Mouse (Mus musculus) embryonic facial prominence, embryonic 11.5 days (tissue): Measurements from ENCODE around the gene Schip1. TPM values are rescaled to one million over a fixed set of nuclear protein-coding genes. Genes with fewer than 3 reads are reported as not detected.
A peak's percentile ranks its signal among the peaks of the same experiment; 100 is the strongest.

Source experiments
- ATAC-seq: fragments of 200-750 bp; cut with Nextera tagmentation; replicated peaks from 2 replicates; pipeline ENCODE4 v1.8.0; 2017; ENCODE audit warnings: low read depth; ENCODE audit not compliant: insufficient number of reproducible peaks, low FRiP score, low TSS enrichment
- DNase-seq: peaks from one replicate; pipeline ENCODE4 v3.0.0-alpha.2; 2015; ENCODE audit warnings: low spot score
- H3K27ac ChIP-seq: fragments of 300-500 bp; sonication (generic); replicated peaks from 2 replicates; pipeline ENCODE4 v1.5.1; 2014; ENCODE audit warnings: mild to moderate bottlenecking, low read depth, low read length, control low read depth
- H3K27me3 ChIP-seq: fragments of 300-500 bp; sonication (generic); 2 replicates; pipeline ENCODE4 v1.6.1; 2014; ENCODE audit warnings: mild to moderate bottlenecking, low read length, moderate library complexity, mixed read lengths; ENCODE audit not compliant: control insufficient read depth, insufficient read depth
- H3K36me3 ChIP-seq: fragments of 300-500 bp; sonication (generic); replicated peaks from 2 replicates; pipeline ENCODE4 v1.6.1; 2014; ENCODE audit warnings: low read depth, mild to moderate bottlenecking, low read length, moderate library complexity, mixed read lengths; ENCODE audit not compliant: control insufficient read depth, insufficient read depth
- H3K4me1 ChIP-seq: fragments of 300-500 bp; sonication (generic); 2 replicates; pipeline ENCODE4 v1.6.1; 2014; ENCODE audit warnings: low read length, mixed read lengths; ENCODE audit not compliant: control insufficient read depth, insufficient read depth
- H3K4me2 ChIP-seq: fragments of 300-500 bp; sonication (generic); 2 replicates; pipeline ENCODE4 v1.6.1; 2014; ENCODE audit warnings: low read depth, mild to moderate bottlenecking, control low read depth, low read length, moderate library complexity
- H3K4me3 ChIP-seq: fragments of 300-500 bp; sonication (generic); 2 replicates; pipeline ENCODE4 v1.5.1; 2014; ENCODE audit warnings: low read depth, low read length, control low read depth
- H3K9ac ChIP-seq: fragments of 300-500 bp; sonication (generic); replicated peaks from 2 replicates; pipeline ENCODE4 v1.6.1; 2014; ENCODE audit warnings: mild to moderate bottlenecking, control low read depth, low read length
- H3K9me3 ChIP-seq: fragments of 300-500 bp; sonication (generic); replicated peaks from 2 replicates; pipeline ENCODE4 v1.6.1; 2016; ENCODE audit warnings: mild to moderate bottlenecking, low read length, inconsistent platforms, mixed read lengths; ENCODE audit not compliant: control insufficient read depth
- WGBS: fragments of 180-500 bp; shearing (Covaris S2); extraction: QIAGEN DNeasy Blood & Tissue Kit; methylation state at CpG from one replicate; pipeline ENCODE4 v1.1.7; 2014; 5-methylcytosine and 5-hydroxymethylcytosine counted together
- polyA plus RNA-seq: library from polyadenylated mRNA; unstranded; fragments of >200 nt; fragmentation: Nextera tagmentation; extraction: Ambion mirVana; gene quantifications from 2 replicates; pipeline ENCODE4 v1.2.1, GENCODE M21; 2014

The Schip1 gene
- polyA plus RNA-seq, 1 experiment from 2014 or later = 41.7 TPM

GRCm38 (mm10) chr3:68379242-68379641 is 314.6 kb downstream of the Schip1 start:
- Histone ChIP-seq H3K9me3 (no peaks in the 10 kb centered on the region), H3K4me1 (no peaks in the 10 kb centered on the region), H3K27me3 (no peaks in the 10 kb centered on the region), H3K4me2 (no peak overlapping the region), H3K36me3 (no peaks in the 10 kb centered on the region), H3K9ac (no peak overlapping the region), H3K27ac (no peak overlapping the region), H3K4me3 (no peak overlapping the region)
- peak; percentile 8 for DNase-seq
- no peak for ATAC-seq
- WGBS = 53% methylated on average over 7 of the region's 7 CpGs

DNA sequence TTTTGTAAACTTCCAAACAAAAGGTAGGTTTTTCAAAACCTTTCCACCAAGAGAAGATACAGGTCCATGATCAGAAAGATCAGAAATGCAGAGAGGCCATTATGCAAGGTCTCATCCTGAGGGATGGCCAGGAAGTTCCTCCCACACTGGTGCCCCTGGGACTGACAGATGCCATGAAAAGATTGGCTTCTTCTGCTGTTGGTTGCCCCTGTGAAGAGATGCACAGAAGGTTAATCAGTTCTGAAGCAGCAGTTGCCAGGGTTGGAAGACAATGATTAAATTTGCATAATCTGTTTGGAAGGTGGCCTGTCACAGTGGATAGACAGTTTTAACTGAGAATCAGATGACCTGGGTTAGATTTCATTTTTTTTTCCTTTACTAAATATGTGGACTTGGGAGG is 319.1 kb downstream of the Schip1 start:
- H3K9ac ChIP-seq = no peak overlapping the region
- H3K4me3 ChIP-seq = no peak overlapping the region
- no peaks in the 10 kb centered on the region for H3K27me3 ChIP-seq
- H3K9me3 ChIP-seq = no peaks in the 10 kb centered on the region
- ATAC-seq (no peak), DNase-seq (no peak)
- H3K27ac ChIP-seq = no peak overlapping the region
- H3K36me3 ChIP-seq = no peaks in the 10 kb centered on the region
- H3K4me2 ChIP-seq = no peak overlapping the region
- H3K4me1 ChIP-seq = no peaks in the 10 kb centered on the region

- H3K27me3 ChIP-seq = no peaks in the 10 kb centered on the region
- WGBS = 70% methylated on average over 3 of the region's 3 CpGs
- no peak for ATAC-seq
Measured at GRCm38 (mm10) chr3:68385544-68385943, 320.9 kb downstream of the Schip1 start.

GRCm38 (mm10) chr3:68388023-68388422 is 323.4 kb downstream of the Schip1 start:
- 93% methylated on average over 3 of the region's 3 CpGs for WGBS
- Histone ChIP-seq H3K27ac (no peak overlapping the region), H3K4me2 (no peak overlapping the region), H3K4me3 (no peak overlapping the region), H3K9ac (no peak overlapping the region), H3K4me1 (no peaks in the 10 kb centered on the region), H3K9me3 (no peaks in the 10 kb centered on the region), H3K36me3 (no peaks in the 10 kb centered on the region), H3K27me3 (no peaks in the 10 kb centered on the region)
- no peak for ATAC-seq
- no peak for DNase-seq

More at GRCm38 (mm10) chr3:68385544-68385943, 320.9 kb downstream of the Schip1 start:
- Histone ChIP-seq H3K4me3 (no peak overlapping the region), H3K4me1 (no peaks in the 10 kb centered on the region), H3K9ac (no peak overlapping the region), H3K4me2 (no peak overlapping the region), H3K36me3 (no peaks in the 10 kb centered on the region), H3K9me3 (no peaks in the 10 kb centered on the region), H3K27ac (no peak overlapping the region)
- DNase-seq = no peak

- Histone ChIP-seq H3K9me3 (no peaks in the 10 kb centered on the region), H3K27me3 (no peaks in the 10 kb centered on the region), H3K4me2 (no peak overlapping the region), H3K27ac (no peak overlapping the region), H3K9ac (no peak overlapping the region), H3K4me1 (no peaks in the 10 kb centered on the region), H3K4me3 (no peak overlapping the region), H3K36me3 (no peaks in the 10 kb centered on the region)
- 79% methylated on average over 2 of the region's 2 CpGs for WGBS
- ATAC-seq (no peak), DNase-seq (no peak)
Measured at GRCm38 (mm10) chr3:68393578-68393977, 329.0 kb downstream of the Schip1 start.

- H3K36me3 ChIP-seq = no peaks in the 10 kb centered on the region
- DNase-seq = no peak
- no peaks in the 10 kb centered on the region for H3K4me1 ChIP-seq
- 88% methylated on average over 3 of the region's 3 CpGs for WGBS
- no peak overlapping the region for H3K4me2 ChIP-seq
- H3K9me3 ChIP-seq = no peaks in the 10 kb centered on the region
- no peak for ATAC-seq
- H3K27ac ChIP-seq = no peak overlapping the region
- no peak overlapping the region for H3K4me3 ChIP-seq
- H3K27me3 ChIP-seq = no peaks in the 10 kb centered on the region
- H3K9ac ChIP-seq = no peak overlapping the region
Measured at GRCm38 (mm10) chr3:68398691-68399090, 334.1 kb downstream of the Schip1 start.

- DNase-seq = no peak
- Histone ChIP-seq H3K4me1 (no peaks in the 10 kb centered on the region), H3K4me2 (no peak overlapping the region), H3K9me3 (no peaks in the 10 kb centered on the region), H3K9ac (no peak overlapping the region), H3K27ac (no peak overlapping the region), H3K4me3 (no peak overlapping the region), H3K36me3 (no peaks in the 10 kb centered on the region), H3K27me3 (no peaks in the 10 kb centered on the region)
- ATAC-seq = no peak
- 69% methylated on average over 7 of the region's 7 CpGs for WGBS
Measured at GRCm38 (mm10) chr3:68400121-68400520, 335.5 kb downstream of the Schip1 start.

DNA sequence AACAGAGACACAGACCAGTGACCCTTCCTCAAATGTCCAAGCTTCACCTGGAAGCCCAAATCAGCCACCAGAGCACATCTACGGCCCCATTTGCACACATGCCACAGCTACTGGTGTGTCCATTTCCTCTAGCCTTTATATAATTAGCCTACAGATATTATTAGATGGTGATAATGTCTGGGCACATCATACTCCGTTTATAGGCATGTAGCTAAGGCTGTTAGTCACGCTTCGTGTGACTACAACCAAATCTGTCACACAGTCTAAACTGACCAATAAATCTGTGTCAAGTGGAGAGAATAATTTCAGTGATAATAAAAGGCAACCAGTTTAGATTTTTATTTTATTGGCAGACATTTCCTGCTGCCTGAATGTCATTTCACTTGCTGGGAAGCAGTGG is 338.7 kb downstream of the Schip1 start:
- H3K9me3 ChIP-seq = no peaks in the 10 kb centered on the region
- no peak overlapping the region for H3K27ac ChIP-seq
- DNase-seq (no peak), ATAC-seq (no peak)
- no peak overlapping the region for H3K4me2 ChIP-seq
- 83% methylated on average over 4 of the region's 4 CpGs for WGBS
- H3K4me1 ChIP-seq = no peaks in the 10 kb centered on the region
- no peak overlapping the region for H3K4me3 ChIP-seq
- H3K36me3 ChIP-seq = no peaks in the 10 kb centered on the region
- H3K9ac ChIP-seq = no peak overlapping the region
- H3K27me3 ChIP-seq = no peaks in the 10 kb centered on the region
